10 mouse cellular contexts compared by ENCODE assay signal in genomic region chr16:23993351-23994321, GRCm38 (mm10). TPM values are rescaled to one million over a fixed set of nuclear protein-coding genes. Genes with fewer than 3 reads are reported as not detected.
DNase-seq lines count a peak whose midpoint lies in the region; ATAC-seq and TF ChIP-seq lines count a peak whose summit lies in the region.
"Had no signal": no experiment of that assay in that cellular context is flagged by ENCODE, and none has a peak within 500 bp of the region (broad histone marks: within the 10 kb centered on the region; RNA-seq: fewer than 3 reads in every experiment).

No protein-coding gene starts in this region.

- no peak for TF ChIP-seq EP300 in liver, embryonic 14.5 days (IDR thresholded peaks at IDR 0.05; ENCODE audit: low read depth)

- no peak overlapping the region; the same call in 1 of the 2 replicates for H3K4me3 ChIP-seq in layer of hippocampus, adult 2 months
- H3K4me3 ChIP-seq in liver, embryonic 14.5 days (ENCODE audit: insufficient read depth in 1 of 2, low read depth in 2 of 2, low read length in 2 of 2), result no peak overlapping the region
- peak overlapping the region; percentile 22 for H3K4me3 ChIP-seq in stomach, embryonic 16.5 days (replicated peaks; ENCODE audit: low read length)
- H3K4me3 ChIP-seq in forebrain, embryonic 11.5 days (ENCODE audit: low read depth, low read length), result no peak overlapping the region
- H3K4me3 ChIP-seq: forebrain, embryonic 10.5 days; midbrain, embryonic 12.5 days had no signal

- no peak overlapping the region for H3K9ac ChIP-seq in liver, embryonic 14.5 days (replicated peaks)
- peak overlapping the region; percentile 28; the same call in 1 of the 2 replicates for H3K9ac ChIP-seq in stomach, embryonic 16.5 days (ENCODE audit: low read length)
- no peak overlapping the region for H3K9ac ChIP-seq in forebrain, embryonic 11.5 days (ENCODE audit: low read length)
- H3K9ac ChIP-seq: midbrain, embryonic 12.5 days had no signal

- no peak for TF ChIP-seq CTCF in layer of hippocampus, adult 2 months (conservative IDR thresholded peaks at IDR 0.05)
- no peak for TF ChIP-seq CTCF in liver, embryonic 14.5 days (IDR thresholded peaks at IDR 0.05; ENCODE audit: low read depth)

- WGBS in liver, embryonic 14.5 days (ENCODE audit: insufficient replicate concordance), result 18% methylated on average over 17 of the region's 17 CpGs
- WGBS in stomach, embryonic 16.5 days, result 26% methylated on average over 17 of the region's 17 CpGs
- 63% methylated on average over 17 of the region's 17 CpGs for WGBS in forebrain, embryonic 11.5 days

- H3K36me3 ChIP-seq in liver, embryonic 14.5 days (replicated peaks; ENCODE audit: control insufficient read depth, insufficient read depth, low read depth), result no peaks in the 10 kb centered on the region
- no peaks in the 10 kb centered on the region for H3K36me3 ChIP-seq in stomach, embryonic 16.5 days (ENCODE audit: control insufficient read depth, insufficient read depth, low read length)
- no peaks in the 10 kb centered on the region for H3K36me3 ChIP-seq in forebrain, embryonic 11.5 days (ENCODE audit: control insufficient read depth, insufficient read depth, low read length)
- H3K36me3 ChIP-seq: forebrain, embryonic 10.5 days; midbrain, embryonic 12.5 days had no signal

- peak overlapping the region; percentile 63 for H3K27ac ChIP-seq in layer of hippocampus, adult 2 months
- no peak overlapping the region for H3K27ac ChIP-seq in liver, embryonic 14.5 days
- H3K27ac ChIP-seq in stomach, embryonic 16.5 days (ENCODE audit: low read length), result peak overlapping the region; percentile 90
- H3K27ac ChIP-seq in forebrain, embryonic 11.5 days (ENCODE audit: low read depth, low read length), result no peak overlapping the region
- H3K27ac ChIP-seq: forebrain, embryonic 10.5 days; midbrain, embryonic 12.5 days had no signal

- peaks cover 0 to 19% of the 10 kb centered on the region in 2 experiments; a peak in 2 of 4 replicates for H3K4me1 ChIP-seq in liver, embryonic 14.5 days (replicated peaks; ENCODE audit: control insufficient read depth in 2 of 2, insufficient read depth in 2 of 2, low read length in 1 of 2)
- H3K4me1 ChIP-seq in stomach, embryonic 16.5 days (ENCODE audit: control insufficient read depth, insufficient read depth, low read length), result peaks cover 21% of the 10 kb centered on the region; the same call in 1 of the 2 replicates
- H3K4me1 ChIP-seq in forebrain, embryonic 11.5 days (replicated peaks; ENCODE audit: control insufficient read depth, insufficient read depth, low read length), result peaks cover 2% of the 10 kb centered on the region; the same call in 1 of the 2 replicates

- H3K9me3 ChIP-seq in liver, embryonic 14.5 days (ENCODE audit: control insufficient read depth, low read length), result no peaks in the 10 kb centered on the region
- no peaks in the 10 kb centered on the region for H3K9me3 ChIP-seq in stomach, embryonic 16.5 days (replicated peaks; ENCODE audit: control insufficient read depth, low read length)
- no peaks in the 10 kb centered on the region for H3K9me3 ChIP-seq in forebrain, embryonic 11.5 days (ENCODE audit: control insufficient read depth, low read length)
- H3K9me3 ChIP-seq: forebrain, embryonic 10.5 days; midbrain, embryonic 12.5 days had no signal

- H3K27me3 ChIP-seq in liver, embryonic 14.5 days (ENCODE audit: control insufficient read depth, insufficient read depth, low read length), result peaks cover 30% of the 10 kb centered on the region
- H3K27me3 ChIP-seq in stomach, embryonic 16.5 days (ENCODE audit: control insufficient read depth, insufficient read depth, low read length), result no peaks in the 10 kb centered on the region
- H3K27me3 ChIP-seq in forebrain, embryonic 11.5 days (ENCODE audit: control insufficient read depth, insufficient read depth, low read length), result no peaks in the 10 kb centered on the region
- H3K27me3 ChIP-seq: midbrain, embryonic 12.5 days had no signal

- peak; percentile 44 for ATAC-seq in liver, embryonic 14.5 days (ENCODE audit: insufficient read depth)
- ATAC-seq in stomach, embryonic 16.5 days (ENCODE audit: insufficient read depth, low FRiP score), result peak; percentile 61
- ATAC-seq in forebrain, embryonic 11.5 days (replicated peaks; ENCODE audit: low FRiP score), result no peak

- 0 out of 2 replicates have a peak overlapping the region, but pooled peaks have one; percentile 16 for H3K4me2 ChIP-seq in liver, embryonic 14.5 days (ENCODE audit: low read depth)
- H3K4me2 ChIP-seq in stomach, embryonic 16.5 days (ENCODE audit: low read depth, low read length), result peak overlapping the region; percentile 48
- no peak overlapping the region for H3K4me2 ChIP-seq in forebrain, embryonic 11.5 days (ENCODE audit: low read depth, low read length, severe bottlenecking)
- H3K4me2 ChIP-seq: midbrain, embryonic 12.5 days had no signal

- no peak for DNase-seq in layer of hippocampus, adult 2 months (ENCODE audit: low spot score in 2 of 2)
- no peak for DNase-seq in layer of hippocampus, postnatal 36 days
- peak; percentile 47 for DNase-seq in induced T-regulatory cell, adult 2 months (ENCODE audit: low read depth)
- no peak for DNase-seq in liver, embryonic 14.5 days (ENCODE audit: low read depth in 3 of 3, low spot score in 3 of 3)
- no peak for DNase-seq in forebrain, embryonic 11.5 days (ENCODE audit: low spot score)
- no peak for DNase-seq in ovary, postnatal 14 days (ENCODE audit: low spot score)
- no peak for DNase-seq in frontal cortex, postnatal 25 days (ENCODE audit: low spot score in 2 of 2)

RNA-seq across cellular contexts. Expression of gene Bcl6, which starts 5.0 kb away (rescaled TPM):
- 10 to 100 TPM; 56.8 to 61.5 TPM for total RNA-seq in layer of hippocampus, adult 2 months (2021)
- 10 to 100 TPM; 55.3 to 66.4 TPM for total RNA-seq in layer of hippocampus, postnatal 36 days (2021)
- polyA plus RNA-seq in liver, embryonic 14.5 days (2012; rRNA removed), result 0.56 and 0.63 TPM in 2 replicates
- 0.15 and 0.19 TPM in 2 replicates for polyA plus RNA-seq in liver, embryonic 14.5 days (2014; fragmentation: Nextera tagmentation; extraction: Ambion mirVana)
- polyA plus RNA-seq in stomach, embryonic 16.5 days (2015; fragmentation: Nextera tagmentation; extraction: Ambion mirVana), result 1.3 and 1.5 TPM in 2 replicates
- polyA plus RNA-seq in forebrain, embryonic 11.5 days (2014; fragmentation: Nextera tagmentation; extraction: Ambion mirVana), result 0.12 and 0.24 TPM in 2 replicates

RNA-seq across cellular contexts. Expression of gene Gm37419, which starts 5.4 kb away (rescaled TPM):
- not detected for total RNA-seq in layer of hippocampus, adult 2 months (2021)
- not detected for total RNA-seq in layer of hippocampus, postnatal 36 days (2021)
- not detected in 2 replicates for polyA plus RNA-seq in liver, embryonic 14.5 days (2012; rRNA removed)
- not detected in 2 replicates for polyA plus RNA-seq in liver, embryonic 14.5 days (2014; fragmentation: Nextera tagmentation; extraction: Ambion mirVana)
- polyA plus RNA-seq in stomach, embryonic 16.5 days (2015; fragmentation: Nextera tagmentation; extraction: Ambion mirVana), result not detected in 2 replicates
- polyA plus RNA-seq in forebrain, embryonic 11.5 days (2014; fragmentation: Nextera tagmentation; extraction: Ambion mirVana), result not detected in 2 replicates
- polyA plus RNA-seq: forebrain, embryonic 10.5 days; midbrain, embryonic 12.5 days had no signal

Comparison
In these comparisons a context has a peak if more than half of its experiments do, and no peak if none do; other contexts are left out.
1. H3K27ac ChIP-seq: peak in layer of hippocampus, adult 2 months (single experiment) and stomach, embryonic 16.5 days (single experiment); none in liver, embryonic 14.5 days (single experiment) and forebrain, embryonic 11.5 days (single experiment).